Mouse (Mus musculus) liver, embryonic 12.5 days (tissue): ENCODE measurements around the gene Ganc. TPM values are rescaled to one million over a fixed set of nuclear protein-coding genes. Genes with fewer than 3 reads are reported as not detected.
A peak's percentile ranks its signal among the peaks of the same experiment; 100 is the strongest.

Source experiments
- ATAC-seq: fragments of 200-750 bp; cut with Nextera tagmentation; 2 replicates; pipeline ENCODE4 v1.8.0; 2017; ENCODE audit warnings: moderate number of reproducible peaks, mild to moderate bottlenecking, moderate library complexity
- H3K27ac ChIP-seq: fragments of 300-500 bp; sonication (generic); 2 replicates; pipeline ENCODE4 v1.5.1; 2016; ENCODE audit warnings: mild to moderate bottlenecking
- H3K27me3 ChIP-seq: fragments of 300-500 bp; sonication (generic); replicated peaks from 2 replicates; pipeline ENCODE4 v1.6.1; 2016; ENCODE audit warnings: mild to moderate bottlenecking, moderate library complexity
- H3K36me3 ChIP-seq: fragments of 300-500 bp; sonication (generic); 2 replicates; pipeline ENCODE4 v1.6.1; 2016; ENCODE audit warnings: mild to moderate bottlenecking, moderate library complexity
- H3K4me1 ChIP-seq: fragments of 300-500 bp; sonication (generic); 2 replicates; pipeline ENCODE4 v1.6.1; 2016
- H3K4me2 ChIP-seq: fragments of 300-500 bp; sonication (generic); 2 replicates; pipeline ENCODE4 v1.6.1; 2016; ENCODE audit warnings: mild to moderate bottlenecking, moderate library complexity
- H3K4me3 ChIP-seq: fragments of 300-500 bp; sonication (generic); 2 replicates; pipeline ENCODE4 v1.5.1; 2016; ENCODE audit warnings: mild to moderate bottlenecking, moderate library complexity
- H3K9ac ChIP-seq: fragments of 300-500 bp; sonication (generic); 2 replicates; pipeline ENCODE4 v1.6.1; 2016; ENCODE audit warnings: mild to moderate bottlenecking, moderate library complexity
- H3K9me3 ChIP-seq: fragments of 300-500 bp; sonication (generic); replicated peaks from 2 replicates; pipeline ENCODE4 v1.6.1; 2016; ENCODE audit warnings: mild to moderate bottlenecking, moderate library complexity
- WGBS: fragments of 180-500 bp; shearing (Covaris S2); methylation state at CpG from one replicate; pipeline ENCODE4 v1.1.7; 2016; ENCODE audit not compliant: insufficient replicate concordance; 5-methylcytosine and 5-hydroxymethylcytosine counted together
- polyA plus RNA-seq: library from polyadenylated mRNA; unstranded; fragments of >200 nt; fragmentation: Nextera tagmentation; extraction: Ambion mirVana; gene quantifications from 2 replicates; pipeline ENCODE4 v1.2.1, GENCODE M21; 2016

Ganc gene
- polyA plus RNA-seq, 1 experiment from 2014 or later = 5.0 TPM

GRCm38 (mm10) chr2:120403986-120404822 is 508 bp downstream of the Ganc start, which contains the start of gene Tmem87a:
Gene Tmem87a, minus strand, starts transcription at chr2:120404113.
- Histone ChIP-seq H3K27me3 (no peaks in the 10 kb centered on the region), H3K9me3 (no peaks in the 10 kb centered on the region), H3K36me3 (peaks cover 24% of the 10 kb centered on the region), H3K4me1 (peaks cover 42% of the 10 kb centered on the region), H3K9ac (peak within 1 kb of the TSS; percentile 82), H3K27ac (peak within 1 kb of the TSS; percentile 97), H3K4me2 (peak within 1 kb of the TSS; percentile 86), H3K4me3 (peak within 1 kb of the TSS; percentile 82)
- ATAC-seq = peak; percentile 99
- under 1% methylated on average over 34 of the region's 34 CpGs for WGBS

- Histone ChIP-seq H3K4me1 (peaks cover 42% of the 10 kb centered on the region), H3K9me3 (no peaks in the 10 kb centered on the region), H3K9ac (peak overlapping the region; percentile 82), H3K27me3 (no peaks in the 10 kb centered on the region), H3K27ac (peak overlapping the region; percentile 97), H3K4me2 (peak overlapping the region; percentile 86), H3K36me3 (peaks cover 24% of the 10 kb centered on the region), H3K4me3 (peak overlapping the region; percentile 82)
- 14% methylated on average over 14 of the region's 14 CpGs for WGBS
- no peak for ATAC-seq
Measured at GRCm38 (mm10) chr2:120404823-120405765, 1.4 kb downstream of the Ganc start.

- peaks cover 19% of the 10 kb centered on the region for H3K36me3 ChIP-seq
- H3K4me3 ChIP-seq = no peak overlapping the region
- H3K9ac ChIP-seq = no peak overlapping the region
- 39% methylated on average over 3 of the region's 3 CpGs for WGBS
- peaks cover 27% of the 10 kb centered on the region for H3K4me1 ChIP-seq
- ATAC-seq = peak; percentile 97
- peak overlapping the region; percentile 42 for H3K4me2 ChIP-seq
- H3K27ac ChIP-seq = peak overlapping the region; percentile 1; the same call in 1 of the 2 replicates
- no peaks in the 10 kb centered on the region for H3K9me3 ChIP-seq
- H3K27me3 ChIP-seq = no peaks in the 10 kb centered on the region
Measured at GRCm38 (mm10) chr2:120411096-120411628, 7.5 kb downstream of the Ganc start.

DNA sequence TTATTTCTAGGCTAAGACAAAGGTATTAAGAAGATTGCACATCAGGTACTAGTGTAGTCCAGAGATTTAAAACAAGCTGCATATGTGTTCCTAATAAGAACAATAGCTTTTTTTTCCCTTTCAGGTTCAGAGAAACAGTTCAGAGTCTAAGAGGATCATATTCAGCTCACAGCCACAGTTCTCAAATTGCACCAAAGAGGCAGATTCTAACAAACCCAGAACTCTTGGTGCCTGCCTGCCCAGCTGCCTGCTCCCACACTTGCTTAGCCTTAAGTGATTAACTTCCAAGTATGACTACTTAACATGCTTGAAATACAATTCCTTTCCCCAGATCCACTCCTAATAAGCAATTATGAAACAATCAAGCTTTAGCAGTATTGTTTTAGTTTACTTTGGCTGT is 10.4 kb downstream of the Ganc start:
- no peak for ATAC-seq
- peaks cover 18% of the 10 kb centered on the region for H3K4me1 ChIP-seq

GRCm38 (mm10) chr2:120414738-120415414 is 11.2 kb downstream of the Ganc start:
- WGBS = 67% methylated on average over 1 of the region's 1 CpGs
- no peak for ATAC-seq
- Histone ChIP-seq H3K27ac (no peak overlapping the region), H3K9me3 (no peaks in the 10 kb centered on the region), H3K4me2 (no peak overlapping the region), H3K4me3 (no peak overlapping the region), H3K9ac (no peak overlapping the region), H3K36me3 (peaks cover 6% of the 10 kb centered on the region; the same call in 1 of the 2 replicates), H3K4me1 (peaks cover 18% of the 10 kb centered on the region), H3K27me3 (no peaks in the 10 kb centered on the region)

More for the DNA sequence above, 10.4 kb downstream of the Ganc start:
- Histone ChIP-seq H3K27ac (no peak overlapping the region), H3K4me3 (no peak overlapping the region), H3K36me3 (peaks cover 6% of the 10 kb centered on the region; the same call in 1 of the 2 replicates), H3K9ac (no peak overlapping the region), H3K4me2 (no peak overlapping the region), H3K27me3 (no peaks in the 10 kb centered on the region), H3K9me3 (no peaks in the 10 kb centered on the region)

GRCm38 (mm10) chr2:120424386-120424785 is 20.7 kb downstream of the Ganc start:
- no peak overlapping the region for H3K4me3 ChIP-seq
- H3K36me3 ChIP-seq = peaks cover 12% of the 10 kb centered on the region
- no peak overlapping the region for H3K9ac ChIP-seq
- no peak for ATAC-seq
- peaks cover 7% of the 10 kb centered on the region for H3K4me1 ChIP-seq
- no peak overlapping the region for H3K27ac ChIP-seq
- no peak overlapping the region for H3K4me2 ChIP-seq
- no peaks in the 10 kb centered on the region for H3K9me3 ChIP-seq
- no peaks in the 10 kb centered on the region for H3K27me3 ChIP-seq
- 80% methylated on average over 5 of the region's 5 CpGs for WGBS

- Histone ChIP-seq H3K9me3 (no peaks in the 10 kb centered on the region), H3K27ac (no peak overlapping the region), H3K36me3 (no peaks in the 10 kb centered on the region), H3K4me2 (no peak overlapping the region), H3K9ac (no peak overlapping the region), H3K27me3 (no peaks in the 10 kb centered on the region), H3K4me1 (peaks cover 23% of the 10 kb centered on the region), H3K4me3 (no peak overlapping the region)
- 78% methylated on average over 1 of the region's 1 CpGs for WGBS
- ATAC-seq = no peak
Measured at GRCm38 (mm10) chr2:120444486-120444885, 40.8 kb downstream of the Ganc start.

GRCm38 (mm10) chr2:120446373-120446772 is 42.7 kb downstream of the Ganc start:
- peak overlapping the region; percentile 44 for H3K4me2 ChIP-seq
- no peaks in the 10 kb centered on the region for H3K9me3 ChIP-seq
- no peaks in the 10 kb centered on the region for H3K36me3 ChIP-seq
- peaks cover 23% of the 10 kb centered on the region for H3K4me1 ChIP-seq
- peak; percentile 99 for ATAC-seq
- H3K27ac ChIP-seq = peak overlapping the region; percentile 73; the same call in 1 of the 2 replicates
- no peak overlapping the region for H3K4me3 ChIP-seq
- 0 out of 2 replicates have a peak overlapping the region, but pooled peaks have one; percentile 35 for H3K9ac ChIP-seq
- 21% methylated on average over 10 of the region's 10 CpGs for WGBS
- H3K27me3 ChIP-seq = no peaks in the 10 kb centered on the region

- Histone ChIP-seq H3K9me3 (no peaks in the 10 kb centered on the region), H3K9ac (no peak overlapping the region), H3K27me3 (no peaks in the 10 kb centered on the region), H3K4me1 (peaks cover 23% of the 10 kb centered on the region), H3K4me2 (no peak overlapping the region), H3K27ac (no peak overlapping the region), H3K36me3 (no peaks in the 10 kb centered on the region), H3K4me3 (no peak overlapping the region)
- 97% methylated on average over 1 of the region's 1 CpGs for WGBS
- no peak for ATAC-seq
Measured at GRCm38 (mm10) chr2:120447306-120447705, 43.6 kb downstream of the Ganc start.

- H3K27me3 ChIP-seq = no peaks in the 10 kb centered on the region
- peaks cover 14% of the 10 kb centered on the region for H3K4me1 ChIP-seq
- 61% methylated on average over 6 of the region's 6 CpGs for WGBS
- H3K4me2 ChIP-seq = no peak overlapping the region
- no peak for ATAC-seq
- H3K4me3 ChIP-seq = no peak overlapping the region
- no peak overlapping the region for H3K27ac ChIP-seq
- H3K9me3 ChIP-seq = no peaks in the 10 kb centered on the region
- no peak overlapping the region for H3K9ac ChIP-seq
- H3K36me3 ChIP-seq = no peaks in the 10 kb centered on the region
Measured at GRCm38 (mm10) chr2:120450724-120451123, 47.0 kb downstream of the Ganc start.

- Histone ChIP-seq H3K4me3 (no peak overlapping the region), H3K27ac (no peak overlapping the region), H3K36me3 (no peaks in the 10 kb centered on the region), H3K9me3 (no peaks in the 10 kb centered on the region), H3K9ac (no peak overlapping the region), H3K27me3 (no peaks in the 10 kb centered on the region), H3K4me2 (no peak overlapping the region), H3K4me1 (no peaks in the 10 kb centered on the region)
- 71% methylated on average over 4 of the region's 4 CpGs for WGBS
- no peak for ATAC-seq
Measured at GRCm38 (mm10) chr2:120452600-120452999, 48.9 kb downstream of the Ganc start.
